Mouse (Mus musculus): ENCODE measurements at regions not wholly inside any gene's neighbourhood (a gene's known extent, or its start where the extent isn't known, plus 50 kb on each side); places are given as distances from the start of the nearest gene placed in this dataset.
"Not testable (repeated sequence)": the region's sequence is repeated elsewhere in the genome, so short reads cannot be mapped to it uniquely, and the experiment has no call there.

DNA sequence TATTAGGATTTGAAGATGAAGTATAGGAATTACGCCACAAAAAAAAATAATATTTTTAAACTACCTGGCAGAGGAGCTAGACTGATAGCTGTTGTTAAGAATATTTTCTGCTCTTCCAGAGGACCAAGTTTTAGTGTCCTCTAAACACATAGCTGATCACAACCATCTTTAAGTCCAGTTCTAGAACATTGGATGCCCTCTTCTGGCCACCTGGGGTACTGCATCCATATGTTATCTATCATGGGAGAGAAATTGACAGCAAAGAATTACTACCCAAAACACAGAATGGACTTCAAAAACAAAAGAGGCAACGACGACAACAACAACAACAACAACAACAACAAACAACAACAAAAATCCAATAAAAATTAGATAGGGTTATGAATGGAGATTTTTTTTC is 71.0 kb upstream of the Prl4a1 start:
- WGBS: 47% methylated on average over 3 of the region's 3 CpGs
- Histone ChIP-seq H3K36me3 (no peaks in the 10 kb centered on the region), H3K4me3 (no peak overlapping the region), H3K4me1 (no peaks in the 10 kb centered on the region), H3K27me3 (ENCODE audit: low read depth, poor library complexity, severe bottlenecking) (no peaks in the 10 kb centered on the region), H3K9me3 (replicated peaks) (0 out of 2 replicates have a peak, but pooled peaks cover 5% of the 10 kb centered on the region), H3K27ac (replicated peaks) (no peak overlapping the region)
- peak; percentile 31 for DNase-seq (ENCODE audit: low spot score)

GRCm38 (mm10) chr13:27960421-27960820 is 55.6 kb upstream of the Prl4a1 start:
- not testable (repeated sequence) for H3K4me3 ChIP-seq; H3K36me3 ChIP-seq; H3K4me1 ChIP-seq; H3K9me3 ChIP-seq (replicated peaks); H3K27ac ChIP-seq (replicated peaks); DNase-seq (ENCODE audit: low spot score); H3K27me3 ChIP-seq (ENCODE audit: low read depth, poor library complexity, severe bottlenecking)
- WGBS: 83% methylated on average over 1 of the region's 1 CpGs

DNA sequence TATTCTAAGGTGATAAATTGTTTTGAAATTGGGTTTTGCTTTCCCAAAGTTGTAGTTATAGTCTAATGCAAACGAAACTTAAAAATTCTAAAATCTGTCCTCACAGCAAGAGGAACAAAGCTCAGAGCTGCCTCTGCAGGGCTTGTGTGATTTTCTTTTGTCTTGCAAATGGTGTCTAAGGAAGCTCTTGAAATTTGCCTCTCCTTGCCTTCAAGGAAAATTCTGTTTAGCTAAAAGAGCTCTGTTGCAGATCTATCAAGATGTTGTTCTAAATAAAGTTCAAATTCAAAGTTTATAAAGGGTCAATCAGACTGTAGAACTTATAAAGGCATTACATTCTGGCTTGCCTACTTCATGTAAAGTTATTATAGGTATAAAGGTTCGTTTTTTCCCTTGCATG is 53.6 kb upstream of the Prl4a1 start:
- DNase-seq (ENCODE audit: low spot score); H3K27ac ChIP-seq (replicated peaks); H3K36me3 ChIP-seq; H3K9me3 ChIP-seq (replicated peaks); H3K27me3 ChIP-seq (ENCODE audit: low read depth, poor library complexity, severe bottlenecking); H3K4me1 ChIP-seq; H3K4me3 ChIP-seq: not testable (repeated sequence)
- 89% methylated on average over 2 of the region's 2 CpGs for WGBS

DNA sequence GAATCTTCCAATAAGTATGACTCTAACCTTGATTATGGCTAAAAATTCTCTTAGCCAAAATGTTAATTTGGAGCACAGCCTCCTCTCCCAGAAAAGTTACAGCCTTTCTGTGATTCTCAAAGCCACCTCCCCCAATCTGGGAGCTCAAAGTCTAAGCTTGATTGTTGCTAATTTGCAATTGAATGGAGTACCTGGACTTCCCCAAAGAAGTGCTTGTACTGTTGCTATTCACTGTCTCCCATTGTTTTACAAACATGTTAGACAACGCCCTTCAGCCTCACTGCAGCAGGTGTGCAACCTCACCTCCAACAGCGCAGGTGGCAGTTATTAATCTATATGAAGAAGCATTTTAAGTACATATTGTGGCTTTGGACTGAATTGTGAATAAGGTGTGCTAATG is 50.0 kb upstream of the Prl4a1 start:
- H3K36me3 ChIP-seq; H3K27me3 ChIP-seq (ENCODE audit: low read depth, poor library complexity, severe bottlenecking); H3K4me1 ChIP-seq; DNase-seq (ENCODE audit: low spot score); H3K27ac ChIP-seq (replicated peaks); H3K9me3 ChIP-seq (replicated peaks); H3K4me3 ChIP-seq: not testable (repeated sequence)
- 89% methylated on average over 2 of the region's 2 CpGs for WGBS
